Mouse (Mus musculus) myocyte (in vitro differentiated cells): ENCODE measurements around the gene Rnaseh2b. TPM values are rescaled to one million over a fixed set of nuclear protein-coding genes. Genes with fewer than 3 reads are reported as not detected.

Experiments used
- H3K27me3 ChIP-seq: one replicate; pipeline ENCODE4 v1.6.1; 2011; ENCODE audit not compliant: control insufficient read depth, insufficient read depth, insufficient read length
- H3K36me3 ChIP-seq: one replicate; pipeline ENCODE4 v1.6.1; 2011; ENCODE audit not compliant: control insufficient read depth, insufficient read depth
- H3K4me2 ChIP-seq: one replicate; pipeline ENCODE4 v1.6.1; 2011; ENCODE audit warnings: low read depth, control low read depth
- H3K4me3 ChIP-seq: one replicate; pipeline ENCODE4 v1.5.1; 2011; ENCODE audit warnings: mild to moderate bottlenecking, control low read depth, moderate library complexity
- H3K79me2 ChIP-seq: one replicate; pipeline ENCODE4 v1.6.1; 2011; ENCODE audit not compliant: control insufficient read depth, insufficient read depth
- H3ac ChIP-seq: one replicate; pipeline ENCODE4 v1.6.1; 2011; ENCODE audit not compliant: control insufficient read depth, insufficient read length
- CEBPB ChIP-seq: IDR thresholded peaks from 2 replicates; pipeline ENCODE4 v1.6.1; 2011; ENCODE audit warnings: mild to moderate bottlenecking, moderate library complexity; ENCODE audit not compliant: poor library complexity, insufficient read depth, severe bottlenecking
- E2F4 ChIP-seq: IDR thresholded peaks from one replicate; pipeline ENCODE4 v1.6.1; 2011; ENCODE audit warnings: mild to moderate bottlenecking, control low read depth, moderate library complexity; ENCODE audit not compliant: insufficient read depth
- MAX ChIP-seq: IDR thresholded peaks from one replicate; pipeline ENCODE4 v1.6.1; 2011; ENCODE audit warnings: low read depth, mild to moderate bottlenecking, control low read depth
- MYOD1 ChIP-seq, 3 experiments: IDR thresholded peaks; one replicate each; pipeline ENCODE4 v1.6.1; 2011; ENCODE audit warnings: control low read depth in 2 of 3, low read depth in 2 of 3, mild to moderate bottlenecking in 2 of 3, moderate library complexity in 1 of 3; ENCODE audit not compliant: insufficient read length in 2 of 3, control insufficient read depth in 1 of 3
- MYOG ChIP-seq, 3 experiments: IDR thresholded peaks; one replicate each; pipeline ENCODE4 v1.6.1; 2011; ENCODE audit warnings: control low read depth in 2 of 3, low read depth in 2 of 3, mild to moderate bottlenecking in 2 of 3; ENCODE audit not compliant: insufficient read length in 2 of 3, control insufficient read depth in 1 of 3, insufficient read depth in 1 of 3
- POLR2A ChIP-seq: IDR thresholded peaks from one replicate; pipeline ENCODE4 v1.6.1; 2011; ENCODE audit warnings: low read depth, mild to moderate bottlenecking, control low read depth, moderate library complexity; ENCODE audit not compliant: insufficient read length
- POLR2AphosphoS2 ChIP-seq: IDR thresholded peaks from one replicate; pipeline ENCODE4 v1.6.1; 2011; ENCODE audit warnings: low read depth, control low read depth; ENCODE audit not compliant: insufficient read length
- REST ChIP-seq: IDR thresholded peaks from one replicate; pipeline ENCODE4 v1.6.1; 2011; ENCODE audit warnings: mild to moderate bottlenecking, control low read depth, moderate library complexity; ENCODE audit not compliant: insufficient read depth, insufficient read length
- SRF ChIP-seq: IDR thresholded peaks from one replicate; pipeline ENCODE4 v1.6.1; 2011; ENCODE audit warnings: low read depth; ENCODE audit not compliant: control insufficient read depth, insufficient read length
- TCF12 ChIP-seq: IDR thresholded peaks from one replicate; pipeline ENCODE4 v1.6.1; 2011; ENCODE audit warnings: mild to moderate bottlenecking, control low read depth; ENCODE audit not compliant: poor library complexity, insufficient read depth, severe bottlenecking
- TCF3 ChIP-seq: IDR thresholded peaks from one replicate; pipeline ENCODE4 v1.6.1; 2011; ENCODE audit warnings: low read depth, control low read depth; ENCODE audit not compliant: insufficient read length
- USF1 ChIP-seq: IDR thresholded peaks from one replicate; pipeline ENCODE4 v1.6.1; 2011; ENCODE audit warnings: low read depth, mild to moderate bottlenecking, control low read depth, moderate library complexity
- polyA plus RNA-seq: library from polyadenylated mRNA; unstranded; fragments of >200 nt; fragmentation: generic; extraction: Trizol; gene quantifications from one replicate; pipeline ENCODE4 v1.2.1, GENCODE M21; 2012; ENCODE audit warnings: missing spikeins

Gene Rnaseh2b
- polyA plus RNA-seq, 1 experiment: 7.4 TPM

- H3ac ChIP-seq: no peak overlapping the region
- no peaks in the 10 kb centered on the region for H3K27me3 ChIP-seq
- H3K79me2 ChIP-seq: no peaks in the 10 kb centered on the region
- no peaks in the 10 kb centered on the region for H3K36me3 ChIP-seq
- H3K4me2 ChIP-seq: no peak overlapping the region
- TF ChIP-seq REST (no peak), USF1 (no peak), MYOG (IDR thresholded peaks at IDR 0.05; ENCODE audit: control insufficient read depth in 1 of 3, insufficient read depth in 1 of 3, insufficient read length in 2 of 3, low read depth in 2 of 3) (no peak), E2F4 (no peak), TCF3 (no peak), MYOD1 (IDR thresholded peaks at IDR 0.05; ENCODE audit: control insufficient read depth in 1 of 3, insufficient read length in 2 of 3, low read depth in 2 of 3) (no peak), CEBPB (no peak), TCF12 (no peak), POLR2AphosphoS2 (no peak), POLR2A (no peak), MAX (no peak), SRF (no peak)
- H3K4me3 ChIP-seq: no peak overlapping the region
Observed at GRCm38 (mm10) chr14:62258125-62258524, 34.3 kb upstream of the Rnaseh2b start.

GRCm38 (mm10) chr14:62258978-62259536, 33.3 kb upstream of the Rnaseh2b start:
- no peak overlapping the region for H3K4me3 ChIP-seq
- no peak overlapping the region for H3ac ChIP-seq
- no peak overlapping the region for H3K4me2 ChIP-seq
- no peaks in the 10 kb centered on the region for H3K36me3 ChIP-seq
- H3K79me2 ChIP-seq: no peaks in the 10 kb centered on the region
- TF ChIP-seq CEBPB (no peak), MYOG (IDR thresholded peaks at IDR 0.05; ENCODE audit: control insufficient read depth in 1 of 3, insufficient read depth in 1 of 3, insufficient read length in 2 of 3, low read depth in 2 of 3) (peak; percentile 7 to 68 (median 45)), TCF3 (peak; percentile 33), TCF12 (no peak), REST (no peak), E2F4 (no peak), MYOD1 (IDR thresholded peaks at IDR 0.05; ENCODE audit: control insufficient read depth in 1 of 3, insufficient read length in 2 of 3, low read depth in 2 of 3) (peak in 2 of 3 experiments; percentile 53 to 79)
- no peaks in the 10 kb centered on the region for H3K27me3 ChIP-seq

- TF ChIP-seq USF1: no peak
- TF ChIP-seq TCF3: no peak
- no peak for TF ChIP-seq MYOD1 (IDR thresholded peaks at IDR 0.05; ENCODE audit: control insufficient read depth in 1 of 3, insufficient read length in 2 of 3, low read depth in 2 of 3)
- no peak for TF ChIP-seq REST
- TF ChIP-seq E2F4: no peak
- no peak for TF ChIP-seq MYOG (IDR thresholded peaks at IDR 0.05; ENCODE audit: control insufficient read depth in 1 of 3, insufficient read depth in 1 of 3, insufficient read length in 2 of 3, low read depth in 2 of 3)
- TF ChIP-seq SRF: no peak
- TF ChIP-seq TCF12: no peak
- no peak for TF ChIP-seq CEBPB
- no peak for TF ChIP-seq POLR2AphosphoS2
- no peak for TF ChIP-seq POLR2A
- no peak for TF ChIP-seq MAX
- no peaks in the 10 kb centered on the region for H3K27me3 ChIP-seq
- no peak overlapping the region for H3K4me2 ChIP-seq
- no peaks in the 10 kb centered on the region for H3K79me2 ChIP-seq
- no peak overlapping the region for H3ac ChIP-seq
- no peak overlapping the region for H3K4me3 ChIP-seq
- no peaks in the 10 kb centered on the region for H3K36me3 ChIP-seq
Observed at GRCm38 (mm10) chr14:62270698-62271396, 21.5 kb upstream of the Rnaseh2b start.

- Histone ChIP-seq H3K27me3 (no peaks in the 10 kb centered on the region), H3K4me3 (no peak overlapping the region), H3ac (no peak overlapping the region), H3K4me2 (no peak overlapping the region), H3K79me2 (no peaks in the 10 kb centered on the region), H3K36me3 (no peaks in the 10 kb centered on the region)
- TF ChIP-seq MYOD1 (IDR thresholded peaks at IDR 0.05; ENCODE audit: control insufficient read depth in 1 of 3, insufficient read length in 2 of 3, low read depth in 2 of 3): no peak
Observed at GRCm38 (mm10) chr14:62273604-62274003, 18.8 kb upstream of the Rnaseh2b start.

- H3K27me3 ChIP-seq: peaks cover 6% of the 10 kb centered on the region
- H3K4me2 ChIP-seq: no peak overlapping the region
- TF ChIP-seq USF1 (no peak), TCF3 (no peak), MYOD1 (IDR thresholded peaks at IDR 0.05; ENCODE audit: control insufficient read depth in 1 of 3, insufficient read length in 2 of 3, low read depth in 2 of 3) (no peak), TCF12 (no peak), SRF (no peak), MYOG (IDR thresholded peaks at IDR 0.05; ENCODE audit: control insufficient read depth in 1 of 3, insufficient read depth in 1 of 3, insufficient read length in 2 of 3, low read depth in 2 of 3) (no peak), MAX (no peak), POLR2A (no peak), POLR2AphosphoS2 (no peak), REST (no peak), E2F4 (no peak), CEBPB (no peak)
- H3K4me3 ChIP-seq: no peak overlapping the region
- H3K79me2 ChIP-seq: no peaks in the 10 kb centered on the region
- H3ac ChIP-seq: no peak overlapping the region
- no peaks in the 10 kb centered on the region for H3K36me3 ChIP-seq
Observed at GRCm38 (mm10) chr14:62282974-62283373, 9.4 kb upstream of the Rnaseh2b start.
